Mouse (Mus musculus) kidney, adult 9 months (tissue): ENCODE data around the gene Fam117b.
A peak's percentile ranks its signal among the peaks of the same experiment; 100 is the strongest.

Experiments
- DNase-seq: peaks from one replicate; pipeline ENCODE4 v3.0.0; 2022

Fam117b gene

DNA sequence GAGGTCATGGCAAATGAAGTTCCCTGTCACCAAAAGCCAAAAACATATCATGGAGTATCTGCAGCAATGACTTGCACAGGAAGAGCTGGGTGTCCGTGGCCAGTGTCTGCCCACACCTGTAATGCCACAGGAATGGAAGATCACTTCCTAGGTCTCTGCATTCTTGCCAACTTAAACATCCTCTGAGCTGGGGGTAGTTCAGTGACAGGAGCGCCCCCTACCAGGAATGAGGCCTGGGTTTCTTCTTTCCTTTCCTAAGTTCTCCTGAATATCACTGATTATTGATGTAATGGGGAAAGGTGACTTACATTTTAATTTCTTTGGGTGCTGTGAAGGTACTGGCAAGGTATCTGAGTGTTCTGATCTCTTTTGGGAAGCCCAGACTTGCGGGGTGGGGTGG is 82.8 kb downstream of the Fam117b start:
- no peak for DNase-seq

DNA sequence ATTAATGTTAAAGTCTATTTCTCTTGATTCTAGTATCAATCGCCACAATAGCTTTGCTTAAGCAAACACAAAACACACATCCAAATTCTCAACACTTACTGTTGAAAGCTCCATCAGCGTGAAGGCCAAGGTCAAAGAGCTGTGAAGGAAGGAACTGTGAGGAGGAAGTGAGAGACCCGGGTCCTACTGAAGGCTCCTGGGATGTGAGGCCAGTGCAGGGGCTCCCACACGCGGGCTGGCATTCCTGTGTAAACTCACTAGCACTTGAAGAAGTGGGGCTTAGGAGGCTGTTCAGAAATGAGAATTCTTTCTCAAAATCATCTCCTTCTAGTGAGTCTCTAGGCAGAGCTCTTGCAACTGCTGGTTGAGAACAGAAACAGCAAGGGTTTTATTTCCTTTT is 84.5 kb downstream of the Fam117b start:
- DNase-seq = no peak

DNA sequence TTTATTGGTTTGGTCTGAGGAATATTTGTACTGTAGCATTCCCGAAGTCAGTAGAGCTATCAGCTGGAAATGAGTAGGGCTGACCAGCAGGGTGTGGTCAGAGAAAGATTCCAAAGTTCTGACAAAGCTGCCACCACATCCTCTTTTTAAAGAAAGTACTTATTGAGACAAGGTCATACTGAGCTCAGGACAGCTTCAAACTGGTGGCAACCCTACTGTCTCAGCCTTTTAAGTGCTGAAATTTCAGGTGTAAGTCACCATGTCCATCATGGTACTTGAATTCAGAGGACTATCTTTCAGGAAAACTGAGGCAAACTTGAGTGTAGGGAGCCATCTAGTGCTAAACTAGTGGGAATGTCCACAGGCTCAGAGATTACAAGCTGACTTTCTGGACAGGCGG is 87.5 kb downstream of the Fam117b start:
- DNase-seq = peak; percentile 29

DNA sequence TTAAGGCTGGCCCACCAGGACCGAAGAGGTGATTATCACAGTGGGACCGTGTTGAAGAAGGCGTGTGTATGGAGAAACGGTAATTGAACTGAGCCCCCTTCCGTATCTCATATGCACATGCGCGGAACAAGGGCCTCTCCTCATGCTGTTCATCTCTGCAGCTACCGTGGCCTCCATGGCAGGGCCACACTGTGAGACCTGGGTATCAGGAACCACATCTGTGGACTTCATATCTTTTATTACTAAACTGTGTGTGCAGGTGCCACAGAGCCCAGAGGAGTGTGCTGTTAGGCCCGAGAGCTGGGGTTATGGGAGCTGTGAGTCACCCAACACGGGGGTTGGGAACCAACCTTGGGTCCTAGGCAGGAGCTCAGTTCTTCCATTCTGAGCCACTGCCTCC is 94.5 kb downstream of the Fam117b start:
- no peak for DNase-seq

DNA sequence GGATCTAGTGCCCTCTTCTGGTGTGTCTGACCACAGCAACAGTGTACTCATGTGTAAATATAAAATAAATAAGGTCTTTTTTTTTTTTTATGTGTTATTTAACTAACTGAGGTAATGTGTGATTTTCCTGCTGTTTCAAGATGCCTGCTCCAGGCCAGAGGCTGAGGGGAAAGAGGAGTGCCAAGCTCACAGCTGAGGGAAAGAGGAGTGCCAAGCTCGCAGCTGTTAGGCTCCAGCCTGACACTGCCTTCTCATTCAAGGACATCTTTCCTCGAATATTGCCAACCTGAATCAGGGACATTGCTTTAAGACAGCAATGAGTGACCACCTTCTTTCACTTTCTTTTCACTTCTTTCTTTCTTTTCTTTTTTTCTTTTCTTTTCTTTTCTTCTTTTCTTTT is 95.9 kb downstream of the Fam117b start:
- DNase-seq = no peak

DNA sequence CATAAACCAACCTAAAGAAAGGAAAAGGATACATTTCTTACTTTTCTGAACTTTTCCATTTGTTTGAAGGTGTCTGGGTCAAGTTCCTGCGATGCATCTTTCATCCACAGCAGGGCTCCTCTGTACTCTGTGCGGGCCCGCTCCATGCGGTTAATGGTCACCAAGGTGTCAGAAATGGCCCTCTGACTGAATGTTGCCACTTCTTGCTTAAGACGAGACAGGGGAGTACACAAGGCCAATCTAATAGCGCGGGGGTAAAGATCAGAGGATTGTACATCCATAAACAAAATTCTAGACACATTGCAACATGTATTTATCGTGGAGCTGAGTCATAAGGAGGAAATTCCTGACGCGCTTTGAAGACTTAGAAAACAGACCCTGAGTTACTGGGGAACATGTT is 101.0 kb downstream of the Fam117b start:
- DNase-seq = no peak

DNA sequence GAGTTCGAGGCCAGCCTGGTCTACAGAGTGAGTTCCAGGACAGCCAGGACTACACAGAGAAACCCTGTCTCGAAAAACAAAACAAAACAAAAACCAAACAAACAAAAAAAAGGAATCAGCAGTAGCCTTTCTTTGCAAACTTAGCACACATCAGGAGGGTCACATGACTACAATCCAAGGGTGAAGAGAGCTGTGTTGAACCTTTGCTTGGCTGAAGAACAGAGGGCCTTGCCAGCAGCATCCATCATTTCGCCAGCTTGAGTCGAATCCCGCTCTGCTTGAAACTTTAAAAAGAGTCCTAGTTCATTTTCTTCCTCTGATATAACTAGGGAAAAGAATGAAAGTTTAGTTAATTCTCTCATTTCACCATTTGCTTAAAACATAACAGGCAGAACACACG is 102.7 kb downstream of the Fam117b start:
- DNase-seq = no peak

DNA sequence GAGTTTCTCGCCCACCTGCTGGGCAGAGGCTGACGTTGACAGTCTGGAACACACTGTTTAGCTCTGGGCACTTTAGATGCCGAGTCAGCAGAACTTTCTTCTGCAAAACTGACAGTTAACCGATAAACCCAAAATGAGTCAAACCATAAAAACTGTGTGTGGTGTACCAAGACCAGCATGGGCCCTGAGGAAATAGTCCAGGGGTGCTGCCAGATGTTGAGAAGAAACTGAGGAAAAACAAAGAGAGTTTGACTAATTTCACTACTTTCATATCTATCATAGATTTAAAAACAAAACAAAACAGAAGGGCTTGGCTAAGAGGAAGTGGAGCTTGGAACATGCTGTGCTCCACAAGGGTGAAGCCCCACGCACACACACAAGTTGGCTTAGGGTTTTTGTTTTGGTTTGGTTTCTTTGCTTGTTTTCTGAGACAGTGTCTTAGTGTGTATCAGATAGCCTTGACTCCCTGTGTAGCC is 103.4 kb downstream of the Fam117b start:
- DNase-seq = peak; percentile 7

DNA sequence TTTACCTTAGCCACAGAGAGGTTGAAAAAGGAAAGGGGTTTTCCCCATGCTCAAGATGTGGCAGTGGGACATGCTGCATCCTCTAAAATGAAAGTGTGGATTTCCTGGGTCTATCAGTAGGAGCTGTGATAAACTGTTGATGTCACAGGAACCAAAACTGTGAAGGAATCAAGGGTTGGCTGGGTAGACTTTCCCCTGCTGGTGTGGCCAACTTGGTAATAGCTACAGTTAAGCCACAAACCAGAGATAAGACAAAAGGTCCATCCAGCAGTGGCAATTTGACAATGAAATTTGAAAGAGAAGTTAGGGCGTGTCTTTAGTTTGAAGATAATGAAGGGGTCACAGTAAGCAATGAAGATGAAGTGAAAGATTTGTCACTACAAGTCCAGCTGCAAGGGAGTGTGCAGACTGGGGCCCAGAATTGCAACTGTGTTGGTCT is 104.2 kb downstream of the Fam117b start:
- DNase-seq = no peak
